Mouse (Mus musculus) bone marrow macrophage, adult 2 months (primary cell): ENCODE results near the gene Pamr1. TPM values are rescaled to one million over a fixed set of nuclear protein-coding genes. Genes with fewer than 3 reads are reported as not detected.

Source experiments
- H3K27ac ChIP-seq: 2 replicates; pipeline ENCODE4 v1.5.1; 2012; ENCODE audit warnings: low read depth, low read length; ENCODE audit not compliant: insufficient read depth
- H3K4me1 ChIP-seq: 2 replicates; pipeline ENCODE4 v1.6.1; 2012; ENCODE audit warnings: low read length; ENCODE audit not compliant: control insufficient read depth, insufficient read depth
- H3K4me3 ChIP-seq: 2 replicates; pipeline ENCODE4 v1.5.1; 2012; ENCODE audit warnings: mild to moderate bottlenecking, low read length, moderate library complexity; ENCODE audit not compliant: insufficient read depth
- CTCF ChIP-seq: IDR thresholded peaks from 2 replicates; pipeline ENCODE4 v1.5.1; 2012; ENCODE audit warnings: low read depth, mild to moderate bottlenecking, low read length, moderate library complexity
- POLR2A ChIP-seq: IDR thresholded peaks from 2 replicates; pipeline ENCODE4 v1.6.1; 2012; ENCODE audit warnings: mild to moderate bottlenecking, low read depth, low read length, borderline replicate concordance
- polyA plus RNA-seq: library from polyadenylated mRNA; stranded (reverse); fragments of >200 nt; gene quantifications from 2 replicates; pipeline ENCODE4 v1.2.4, GENCODE M21; 2012; ENCODE audit not compliant: missing spikeins, insufficient read depth, insufficient read length

Gene Pamr1
- polyA plus RNA-seq, 1 experiment: not detected

- no peak overlapping the region for H3K27ac ChIP-seq
Measured at GRCm38 (mm10) chr2:102543961-102544719, 5.7 kb upstream of the Pamr1 start.

GRCm38 (mm10) chr2:102550910-102551582 lies 1.2 kb downstream of the Pamr1 start:
- H3K4me1 ChIP-seq: no peaks in the 10 kb centered on the region
- no peak for TF ChIP-seq CTCF
- TF ChIP-seq POLR2A: no peak
- no peak overlapping the region for H3K27ac ChIP-seq
- no peak overlapping the region for H3K4me3 ChIP-seq

More at GRCm38 (mm10) chr2:102543961-102544719, 5.7 kb upstream of the Pamr1 start:
- no peak overlapping the region for H3K4me3 ChIP-seq
- no peaks in the 10 kb centered on the region for H3K4me1 ChIP-seq
- TF ChIP-seq POLR2A (no peak), CTCF (no peak)

GRCm38 (mm10) chr2:102551594-102551993 lies 1.8 kb downstream of the Pamr1 start:
- Histone ChIP-seq H3K4me3 (no peak overlapping the region), H3K4me1 (no peaks in the 10 kb centered on the region), H3K27ac (no peak overlapping the region)
- TF ChIP-seq CTCF (no peak), POLR2A (no peak)

GRCm38 (mm10) chr2:102552095-102552537 lies 2.3 kb downstream of the Pamr1 start:
- TF ChIP-seq POLR2A (no peak), CTCF (no peak)
- Histone ChIP-seq H3K27ac (no peak overlapping the region), H3K4me3 (no peak overlapping the region), H3K4me1 (no peaks in the 10 kb centered on the region)

- TF ChIP-seq POLR2A: no peak
- no peak for TF ChIP-seq CTCF
- Histone ChIP-seq H3K27ac (no peak overlapping the region), H3K4me3 (no peak overlapping the region), H3K4me1 (no peaks in the 10 kb centered on the region)
Measured at GRCm38 (mm10) chr2:102557085-102557484, 7.3 kb downstream of the Pamr1 start.

- H3K27ac ChIP-seq: no peak overlapping the region
- TF ChIP-seq POLR2A: no peak
- TF ChIP-seq CTCF: no peak
- no peak overlapping the region for H3K4me3 ChIP-seq
- H3K4me1 ChIP-seq: no peaks in the 10 kb centered on the region
Measured at GRCm38 (mm10) chr2:102558965-102559364, 9.2 kb downstream of the Pamr1 start.

- no peak overlapping the region for H3K4me3 ChIP-seq
- no peaks in the 10 kb centered on the region for H3K4me1 ChIP-seq
Measured at GRCm38 (mm10) chr2:102563848-102564247, 14.0 kb downstream of the Pamr1 start.

GRCm38 (mm10) chr2:102579248-102579647 lies 29.4 kb downstream of the Pamr1 start:
- no peak for TF ChIP-seq POLR2A
- TF ChIP-seq CTCF: no peak
- Histone ChIP-seq H3K27ac (no peak overlapping the region), H3K4me1 (peaks cover 2% of the 10 kb centered on the region; the same call in 1 of the 2 replicates)

More at GRCm38 (mm10) chr2:102563848-102564247, 14.0 kb downstream of the Pamr1 start:
- TF ChIP-seq POLR2A (no peak), CTCF (no peak)
- no peak overlapping the region for H3K27ac ChIP-seq

GRCm38 (mm10) chr2:102589977-102590376 lies 40.2 kb downstream of the Pamr1 start:
- Histone ChIP-seq H3K27ac (no peak overlapping the region), H3K4me3 (no peak overlapping the region), H3K4me1 (no peaks in the 10 kb centered on the region)
- TF ChIP-seq POLR2A (no peak), CTCF (no peak)

More at GRCm38 (mm10) chr2:102579248-102579647, 29.4 kb downstream of the Pamr1 start:
- no peak overlapping the region for H3K4me3 ChIP-seq

GRCm38 (mm10) chr2:102594535-102594934 lies 44.7 kb downstream of the Pamr1 start:
- TF ChIP-seq POLR2A (no peak), CTCF (no peak)

More at GRCm38 (mm10) chr2:102594535-102594934, 44.7 kb downstream of the Pamr1 start:
- Histone ChIP-seq H3K4me1 (no peaks in the 10 kb centered on the region), H3K27ac (no peak overlapping the region), H3K4me3 (no peak overlapping the region)
